Mouse (Mus musculus) adrenal gland, adult 2 months (tissue): ENCODE results near the gene Celsr1. TPM values are rescaled to one million over a fixed set of nuclear protein-coding genes. Genes with fewer than 3 reads are reported as not detected.
A peak's percentile ranks its signal among the peaks of the same experiment; 100 is the strongest.

ENCODE experiments used
- DNase-seq: peaks from one replicate; pipeline ENCODE4 v3.0.0; 2021
- polyA plus RNA-seq: library from polyadenylated mRNA; depleted of rRNA; stranded (reverse); fragments of >200 nt; gene quantifications from 2 replicates; pipeline ENCODE4 v1.2.3, GENCODE M21; 2012
- total RNA-seq, 2 experiments: library from RNA; stranded (reverse); gene quantifications; 2 replicates each; pipeline ENCODE4 v1.2.3; 2021

Celsr1 gene
- total and polyA plus RNA-seq, 3 experiments: 1.8 to 7.7 (median 4.7) TPM

- DNase-seq: no peak
Observed at GRCm38 (mm10) chr15:86034781-86035360, 1.3 kb upstream of the Celsr1 start.

GRCm38 (mm10) chr15:86034021-86034523 lies 495 bp upstream of the Celsr1 start:
- peak; percentile 53 for DNase-seq

GRCm38 (mm10) chr15:86032811-86033190 lies 776 bp downstream of the Celsr1 start:
- no peak for DNase-seq

GRCm38 (mm10) chr15:86029981-86030380 lies 3.6 kb downstream of the Celsr1 start:
- DNase-seq: no peak

GRCm38 (mm10) chr15:86027871-86028270 lies 5.7 kb downstream of the Celsr1 start:
- DNase-seq: no peak

- DNase-seq: no peak
Observed at GRCm38 (mm10) chr15:86021971-86022370, 11.6 kb downstream of the Celsr1 start.

GRCm38 (mm10) chr15:86021301-86021700 lies 12.3 kb downstream of the Celsr1 start:
- no peak for DNase-seq

- no peak for DNase-seq
Observed at GRCm38 (mm10) chr15:86020008-86020407, 13.6 kb downstream of the Celsr1 start.

GRCm38 (mm10) chr15:86018753-86019512 lies 14.6 kb downstream of the Celsr1 start:
- no peak for DNase-seq

- DNase-seq: no peak
Observed at GRCm38 (mm10) chr15:86017336-86017735, 16.2 kb downstream of the Celsr1 start.

- DNase-seq: peak; percentile 28
Observed at GRCm38 (mm10) chr15:86015860-86016541, 17.6 kb downstream of the Celsr1 start.

GRCm38 (mm10) chr15:86015026-86015425 lies 18.6 kb downstream of the Celsr1 start:
- DNase-seq: peak; percentile 68

- DNase-seq: no peak
Observed at GRCm38 (mm10) chr15:86013656-86014055, 19.9 kb downstream of the Celsr1 start.

GRCm38 (mm10) chr15:86013130-86013529 lies 20.4 kb downstream of the Celsr1 start:
- DNase-seq: no peak

- no peak for DNase-seq
Observed at GRCm38 (mm10) chr15:86007690-86008121, 25.9 kb downstream of the Celsr1 start.

GRCm38 (mm10) chr15:86005691-86006525 lies 27.7 kb downstream of the Celsr1 start:
- no peak for DNase-seq

GRCm38 (mm10) chr15:86004048-86004447 lies 29.5 kb downstream of the Celsr1 start:
- DNase-seq: no peak

- no peak for DNase-seq
Observed at GRCm38 (mm10) chr15:86000706-86001292, 32.8 kb downstream of the Celsr1 start.

GRCm38 (mm10) chr15:85998525-85999230 lies 34.9 kb downstream of the Celsr1 start:
- DNase-seq: no peak

- no peak for DNase-seq
Observed at GRCm38 (mm10) chr15:85996031-85996765, 37.4 kb downstream of the Celsr1 start.
